In the genomic region with DNA sequence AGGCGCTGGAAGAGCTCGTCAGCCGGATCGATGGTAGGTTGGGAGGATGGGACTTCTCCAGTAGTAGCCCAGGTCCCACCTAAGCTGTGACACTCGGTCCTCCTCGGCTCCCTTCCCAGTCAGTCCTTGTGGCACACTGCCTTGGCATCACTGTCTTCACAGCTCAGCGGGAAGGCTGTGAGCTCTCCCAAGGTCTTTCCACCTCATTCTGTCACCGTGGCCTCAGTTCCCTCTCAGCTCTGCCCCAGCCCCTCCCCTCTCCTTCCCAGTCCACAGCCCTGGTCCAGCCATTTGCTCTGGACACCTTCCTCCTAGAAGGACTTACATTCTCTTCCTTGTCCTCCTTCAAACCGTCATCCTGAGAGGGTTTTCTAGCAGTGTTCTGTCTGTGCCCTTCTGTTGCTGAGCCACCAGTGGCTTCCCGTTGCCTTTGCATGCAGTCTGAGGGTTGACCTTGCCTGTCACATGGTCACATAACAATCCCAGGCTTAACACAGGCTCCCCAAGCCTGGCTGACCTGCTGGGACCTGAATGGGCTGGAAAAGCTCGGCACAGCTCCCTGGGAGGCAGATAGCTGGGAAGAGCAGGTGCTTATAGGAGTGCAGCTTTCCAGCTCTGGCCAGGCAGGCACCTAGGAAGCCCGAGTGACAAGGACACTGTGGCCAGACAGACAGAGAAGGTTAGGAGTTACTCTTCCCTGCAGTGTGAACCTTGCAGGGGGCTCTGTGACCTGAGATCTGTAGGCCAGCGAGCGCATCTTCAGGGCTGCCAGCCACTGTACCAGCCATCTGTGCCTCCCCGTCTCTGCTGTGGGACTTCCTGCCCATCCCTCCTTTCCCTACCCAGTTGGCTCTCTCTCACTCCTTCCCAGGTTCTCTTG, we compare ENCODE assay signal across 11 mouse cellular contexts. TPM values are rescaled to one million over a fixed set of nuclear protein-coding genes. Genes with fewer than 3 reads are reported as not detected.
A peak's percentile ranks its signal among the peaks of the same experiment; 100 is the strongest.
DNase-seq lines count a peak whose midpoint lies in the region; ATAC-seq lines count a peak whose summit lies in the region.
"Had no signal": no experiment of that assay in that cellular context is flagged by ENCODE, and none has a peak within 500 bp of the region (broad histone marks: within the 10 kb centered on the region; RNA-seq: fewer than 3 reads in every experiment).

No protein-coding gene starts in this region.

- no peak overlapping the region for H3K4me2 ChIP-seq in kidney, embryonic 16.5 days (replicated peaks; ENCODE audit: low read depth, low read length)

- WGBS in kidney, embryonic 16.5 days = 76% methylated on average over 15 of the region's 15 CpGs

- H3K27ac ChIP-seq in kidney, embryonic 16.5 days (ENCODE audit: low read length) = no peak overlapping the region

- 0 out of 2 replicates have a peak, but pooled peaks cover 3% of the 10 kb centered on the region for H3K4me1 ChIP-seq in kidney, embryonic 16.5 days (ENCODE audit: insufficient read depth, low read length)

- peak; percentile 62 for DNase-seq in adrenal gland, adult 2 months
- no peak for DNase-seq in adrenal gland, postnatal 4 days (ENCODE audit: low spot score in 2 of 2)
- DNase-seq in kidney, adult 18-20 months = no peak
- peak; percentile 44 for DNase-seq in adrenal gland, postnatal 10 days
- peak; percentile 67 to 70 for DNase-seq in cerebellum, postnatal 36 days
- DNase-seq in urinary bladder, postnatal 10 days (ENCODE audit: low spot score) = no peak
- DNase-seq: right cerebral cortex, adult 18-20 months had no signal

- H3K4me3 ChIP-seq in kidney, embryonic 16.5 days (ENCODE audit: low read length) = no peak overlapping the region

- ATAC-seq in kidney, embryonic 16.5 days (ENCODE audit: low FRiP score, low TSS enrichment) = 0 out of 2 replicates have a peak, but pooled peaks have one; percentile 19
- ATAC-seq in megakaryocyte, adult 5-6 weeks (ENCODE audit: poor library complexity, severe bottlenecking) = no peak

- no peak overlapping the region for H3K9ac ChIP-seq in kidney, embryonic 16.5 days (replicated peaks; ENCODE audit: low read length)

- H3K9me3 ChIP-seq in kidney, embryonic 16.5 days (ENCODE audit: low read length) = no peaks in the 10 kb centered on the region

- no peaks in the 10 kb centered on the region for H3K27me3 ChIP-seq in kidney, embryonic 16.5 days (ENCODE audit: insufficient read depth, low read length)

- H3K36me3 ChIP-seq in kidney, embryonic 16.5 days (ENCODE audit: insufficient read depth, low read length) = peaks cover 37% of the 10 kb centered on the region

RNA-seq across cellular contexts. Expression of a gene that starts 18.5 kb away (rescaled TPM):
- 10 to 100 TPM; 31.2 to 54.3 TPM for total RNA-seq in adrenal gland, adult 2 months (2021)
- 22.7 and 35.0 TPM in 2 replicates for polyA plus RNA-seq in adrenal gland, adult 2 months (2012; rRNA removed)
- 10 to 100 TPM; 88.9 to 93.3 TPM for total RNA-seq in adrenal gland, postnatal 4 days (2021)
- 81.3 and 86.6 TPM in 2 replicates for polyA plus RNA-seq in kidney, embryonic 16.5 days (2015; fragmentation: Nextera tagmentation; extraction: Ambion mirVana)
- 10 to 100 TPM; 43.1 to 50.7 TPM for total RNA-seq in adrenal gland, postnatal 10 days (2021)
- 17.5 and 24.2 TPM in 2 replicates for total RNA-seq in megakaryocyte, adult 5-6 weeks (2015)
- 28.1 and 31.8 TPM in 2 replicates for total RNA-seq in megakaryocyte, adult 5-6 weeks (2017)

RNA-seq across cellular contexts. Expression of a gene that starts 18.5 kb away (rescaled TPM):
- total RNA-seq in adrenal gland, adult 2 months (2021) = 1 to 10 TPM; 1.8 to 2.4 TPM
- 0.16 and 0.26 TPM in 2 replicates for polyA plus RNA-seq in adrenal gland, adult 2 months (2012; rRNA removed)
- total RNA-seq in adrenal gland, postnatal 4 days (2021) = 1 to 10 TPM; 6.3 to 7.8 TPM
- polyA plus RNA-seq in kidney, embryonic 16.5 days (2015; fragmentation: Nextera tagmentation; extraction: Ambion mirVana) = 2.5 TPM in 2 replicates
- 1 to 10 TPM; 2.3 to 4.6 TPM for total RNA-seq in adrenal gland, postnatal 10 days (2021)
- total RNA-seq in megakaryocyte, adult 5-6 weeks (2015) = 1.7 and 2.1 TPM in 2 replicates
- total RNA-seq in megakaryocyte, adult 5-6 weeks (2017) = 9.3 and 11.6 TPM in 2 replicates

RNA-seq across cellular contexts. Expression of a gene that starts 43.9 kb away (rescaled TPM):
- total RNA-seq in adrenal gland, adult 2 months (2021) = not detected
- polyA plus RNA-seq in adrenal gland, adult 2 months (2012; rRNA removed) = 0.88 and 1.6 TPM in 2 replicates
- total RNA-seq in adrenal gland, postnatal 4 days (2021) = under 1 TPM in 1 of 2 experiments, not detected in 1; 0.50 TPM
- polyA plus RNA-seq in kidney, embryonic 16.5 days (2015; fragmentation: Nextera tagmentation; extraction: Ambion mirVana) = 0.79 and 0.89 TPM in 2 replicates
- not detected for total RNA-seq in adrenal gland, postnatal 10 days (2021)
- not detected in 2 replicates for total RNA-seq in megakaryocyte, adult 5-6 weeks (2015)
- total RNA-seq in megakaryocyte, adult 5-6 weeks (2017) = 0.18 and 0.65 TPM in 2 replicates
- total RNA-seq: heart, postnatal 14 days had no signal
- polyA plus RNA-seq: liver, embryonic 16.5 days had no signal

RNA-seq across cellular contexts. Expression of a gene that starts 46.5 kb away (rescaled TPM):
- 10 to 100 TPM; 24.2 to 30.5 TPM for total RNA-seq in adrenal gland, adult 2 months (2021)
- polyA plus RNA-seq in adrenal gland, adult 2 months (2012; rRNA removed) = 25.7 and 30.6 TPM in 2 replicates
- total RNA-seq in adrenal gland, postnatal 4 days (2021) = 10 to 100 TPM; 27.3 to 29.0 TPM
- 16.7 and 19.1 TPM in 2 replicates for polyA plus RNA-seq in kidney, embryonic 16.5 days (2015; fragmentation: Nextera tagmentation; extraction: Ambion mirVana)
- total RNA-seq in adrenal gland, postnatal 10 days (2021) = 10 to 100 TPM; 19.7 to 20.3 TPM
- total RNA-seq in megakaryocyte, adult 5-6 weeks (2015) = 11.3 and 11.5 TPM in 2 replicates
- 4.9 and 6.8 TPM in 2 replicates for total RNA-seq in megakaryocyte, adult 5-6 weeks (2017)

RNA-seq across cellular contexts. Expression of a gene that starts 46.7 kb away (rescaled TPM):
- total RNA-seq in adrenal gland, adult 2 months (2021) = not detected
- not detected in 2 replicates for polyA plus RNA-seq in adrenal gland, adult 2 months (2012; rRNA removed)
- total RNA-seq in adrenal gland, postnatal 4 days (2021) = not detected
- polyA plus RNA-seq in kidney, embryonic 16.5 days (2015; fragmentation: Nextera tagmentation; extraction: Ambion mirVana) = not detected in 2 replicates
- not detected for total RNA-seq in adrenal gland, postnatal 10 days (2021)
- not detected in 2 replicates for total RNA-seq in megakaryocyte, adult 5-6 weeks (2015)
- not detected in 2 replicates for total RNA-seq in megakaryocyte, adult 5-6 weeks (2017)
- total RNA-seq: heart, postnatal 14 days had no signal
- polyA plus RNA-seq: liver, embryonic 16.5 days had no signal

Comparison
In these comparisons a context has a peak if more than half of its experiments do, and no peak if none do; other contexts are left out.
1. DNase-seq: peak in adrenal gland, adult 2 months (single experiment), adrenal gland, postnatal 10 days (single experiment) and cerebellum, postnatal 36 days (2 of 2); none in adrenal gland, postnatal 4 days (0 of 2), kidney, adult 18-20 months (single experiment) and urinary bladder, postnatal 10 days (single experiment).